Mouse (Mus musculus): ENCODE data around the gene Usp21.

GRCm38 (mm10) chr1:171286517-171286916, 1.3 kb downstream of the Usp21 start:
- TF ChIP-seq CTCF (IDR thresholded peaks at IDR 0.05; ENCODE audit: borderline replicate concordance, control insufficient read depth, extremely low read depth, insufficient read depth, low read length, poor library complexity) (no peak), POLR2A (IDR thresholded peaks at IDR 0.05; ENCODE audit: control insufficient read depth, extremely low read depth, insufficient read depth, low read length, poor library complexity) (no peak)

Data from thymus, adult 2 months (tissue).